Mouse (Mus musculus): ENCODE data around the gene Atoh8. TPM values are rescaled to one million over a fixed set of nuclear protein-coding genes. Genes with fewer than 3 reads are reported as not detected.

Atoh8 gene
- polyA plus RNA-seq, 1 experiment from 2014 or later = 2.1 TPM

GRCm38 (mm10) chr6:72160991-72161390, 74.4 kb downstream of the Atoh8 start:
- peaks cover 27% of the 10 kb centered on the region; the same call in 1 of the 2 replicates for H3K4me1 ChIP-seq
- peaks cover 8% of the 10 kb centered on the region; the same call in 1 of the 2 replicates for H3K27me3 ChIP-seq (replicated peaks)
- peaks cover 8% of the 10 kb centered on the region for H3K36me3 ChIP-seq
- no peak overlapping the region for H3K4me3 ChIP-seq
- no peak overlapping the region for H3K4me2 ChIP-seq
- no peak for ATAC-seq
- no peak overlapping the region for H3K27ac ChIP-seq
- no peaks in the 10 kb centered on the region for H3K9me3 ChIP-seq (replicated peaks)
- H3K9ac ChIP-seq = no peak overlapping the region
- WGBS (ENCODE audit: insufficient replicate concordance) = 81% methylated on average over 3 of the region's 3 CpGs

GRCm38 (mm10) chr6:72159861-72160395, 75.4 kb downstream of the Atoh8 start:
- Histone ChIP-seq H3K27ac (no peak overlapping the region), H3K4me3 (no peak overlapping the region), H3K9me3 (replicated peaks) (no peaks in the 10 kb centered on the region), H3K4me2 (no peak overlapping the region), H3K27me3 (replicated peaks) (peaks cover 8% of the 10 kb centered on the region; the same call in 1 of the 2 replicates), H3K9ac (no peak overlapping the region), H3K4me1 (peaks cover 25% of the 10 kb centered on the region; the same call in 1 of the 2 replicates), H3K36me3 (peaks cover 18% of the 10 kb centered on the region)
- ATAC-seq = no peak
- 64% methylated on average over 10 of the region's 10 CpGs for WGBS (ENCODE audit: insufficient replicate concordance)

GRCm38 (mm10) chr6:72158966-72159764, 76.2 kb downstream of the Atoh8 start:
- 77% methylated on average over 8 of the region's 8 CpGs for WGBS (ENCODE audit: insufficient replicate concordance)
- no peak for ATAC-seq
- peaks cover 8% of the 10 kb centered on the region; the same call in 1 of the 2 replicates for H3K27me3 ChIP-seq (replicated peaks)
- H3K9ac ChIP-seq = no peak overlapping the region
- H3K9me3 ChIP-seq (replicated peaks) = no peaks in the 10 kb centered on the region
- no peak overlapping the region for H3K4me3 ChIP-seq
- no peak overlapping the region for H3K27ac ChIP-seq
- H3K4me2 ChIP-seq = no peak overlapping the region
- H3K4me1 ChIP-seq = 0 out of 2 replicates have a peak, but pooled peaks cover 17% of the 10 kb centered on the region
- H3K36me3 ChIP-seq = peaks cover 26% of the 10 kb centered on the region

Other genes starting within 250 kb of the Atoh8 start
- 166 and 181 TPM in 2 replicates for gene St3gal5, start 138.0 kb downstream of the Atoh8 start, polyA plus RNA-seq (2016; fragmentation: Nextera tagmentation; extraction: Ambion mirVana)
- not detected in 2 replicates for gene Sftpb, start 69.0 kb upstream of the Atoh8 start, polyA plus RNA-seq (2016; fragmentation: Nextera tagmentation; extraction: Ambion mirVana)
- 68.0 and 72.6 TPM in 2 replicates for gene Usp39, start 109.6 kb upstream of the Atoh8 start, polyA plus RNA-seq (2016; fragmentation: Nextera tagmentation; extraction: Ambion mirVana)
- 17.5 and 17.8 TPM in 2 replicates for gene 0610030E20Rik, start 111.7 kb upstream of the Atoh8 start, polyA plus RNA-seq (2016; fragmentation: Nextera tagmentation; extraction: Ambion mirVana)
- 32.2 and 33.1 TPM in 2 replicates for gene Tmem150a, start 119.9 kb upstream of the Atoh8 start, polyA plus RNA-seq (2016; fragmentation: Nextera tagmentation; extraction: Ambion mirVana)
- 80.0 and 83.0 TPM in 2 replicates for gene Rnf181, start 131.4 kb upstream of the Atoh8 start, polyA plus RNA-seq (2016; fragmentation: Nextera tagmentation; extraction: Ambion mirVana)
- 105 and 109 TPM in 2 replicates for gene Vamp5, start 144.9 kb upstream of the Atoh8 start, polyA plus RNA-seq (2016; fragmentation: Nextera tagmentation; extraction: Ambion mirVana)
- gene Vamp8, start 155.1 kb upstream of the Atoh8 start, polyA plus RNA-seq (2016; fragmentation: Nextera tagmentation; extraction: Ambion mirVana) = 220 and 223 TPM in 2 replicates
- 21.8 and 23.0 TPM in 2 replicates for gene Ggcx, start 178.7 kb upstream of the Atoh8 start, polyA plus RNA-seq (2016; fragmentation: Nextera tagmentation; extraction: Ambion mirVana)
- 318 and 321 TPM in 2 replicates for gene Mat2a, start 204.0 kb upstream of the Atoh8 start, polyA plus RNA-seq (2016; fragmentation: Nextera tagmentation; extraction: Ambion mirVana)

All from liver, embryonic 12.5 days (tissue).